Mouse (Mus musculus): ENCODE results near the gene Epha6.

The Epha6 gene

GRCm38 (mm10) chr16:59683434-59683833 is 921.9 kb downstream of the Epha6 start:
- no peak for TF ChIP-seq GATA4 (IDR thresholded peaks at IDR 0.05; ENCODE audit: insufficient replicate concordance, low read length)

GRCm38 (mm10) chr16:59682216-59682891 is 923.0 kb downstream of the Epha6 start:
- TF ChIP-seq GATA4 (IDR thresholded peaks at IDR 0.05; ENCODE audit: insufficient replicate concordance, low read length) = no peak

GRCm38 (mm10) chr16:59666938-59667337 is 938.4 kb downstream of the Epha6 start:
- no peak for TF ChIP-seq GATA4 (IDR thresholded peaks at IDR 0.05; ENCODE audit: insufficient replicate concordance, low read length)

DNA sequence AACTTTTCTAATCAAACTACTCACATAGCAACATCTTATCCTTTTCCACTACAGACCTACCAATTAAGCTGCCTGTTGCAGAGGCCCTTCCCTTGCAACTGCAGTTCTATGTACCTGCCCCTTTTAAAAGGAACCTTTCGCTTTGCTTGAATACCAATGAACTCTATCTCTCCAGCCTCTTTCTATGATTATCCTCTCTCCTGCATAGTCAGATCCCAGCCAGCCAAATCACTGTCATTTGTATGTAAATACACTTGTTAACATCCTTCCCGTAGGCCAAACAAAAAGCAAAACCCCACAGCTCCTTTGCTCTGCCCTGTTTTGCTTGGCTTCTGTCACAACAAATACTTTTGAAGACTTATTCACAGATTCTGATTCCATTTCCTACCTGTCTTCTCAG is 961.6 kb downstream of the Epha6 start:
- no peak for TF ChIP-seq GATA4 (IDR thresholded peaks at IDR 0.05; ENCODE audit: insufficient replicate concordance, low read length)

- TF ChIP-seq GATA4 (IDR thresholded peaks at IDR 0.05; ENCODE audit: insufficient replicate concordance, low read length) = no peak
These were observed 965.3 kb downstream of the Epha6 start for GRCm38 (mm10) chr16:59639985-59640384.

- peak; percentile 13; the same call in 1 of the 2 replicates for TF ChIP-seq GATA4 (IDR thresholded peaks at IDR 0.05; ENCODE audit: insufficient replicate concordance, low read length)
These were observed 966.1 kb downstream of the Epha6 start, which contains the start of gene Arl6 for GRCm38 (mm10) chr16:59639102-59639691. Gene Arl6, minus strand, starts transcription at chr16:59639391.

- no peak for TF ChIP-seq GATA4 (IDR thresholded peaks at IDR 0.05; ENCODE audit: insufficient replicate concordance, low read length)
These were observed 970.7 kb downstream of the Epha6 start for GRCm38 (mm10) chr16:59634598-59634997.

- no peak for TF ChIP-seq GATA4 (IDR thresholded peaks at IDR 0.05; ENCODE audit: insufficient replicate concordance, low read length)
These were observed 983.8 kb downstream of the Epha6 start for GRCm38 (mm10) chr16:59621554-59621953.

- TF ChIP-seq GATA4 (IDR thresholded peaks at IDR 0.05; ENCODE audit: insufficient replicate concordance, low read length) = no peak
These were observed 988.2 kb downstream of the Epha6 start for GRCm38 (mm10) chr16:59617167-59617566.

- no peak for TF ChIP-seq GATA4 (IDR thresholded peaks at IDR 0.05; ENCODE audit: insufficient replicate concordance, low read length)
These were observed 989.7 kb downstream of the Epha6 start for GRCm38 (mm10) chr16:59615675-59616074.

GRCm38 (mm10) chr16:59610750-59611149 is 994.6 kb downstream of the Epha6 start:
- TF ChIP-seq GATA4 (IDR thresholded peaks at IDR 0.05; ENCODE audit: insufficient replicate concordance, low read length) = no peak

GRCm38 (mm10) chr16:59604078-59604781 is 1001.1 kb downstream of the Epha6 start:
- no peak for TF ChIP-seq GATA4 (IDR thresholded peaks at IDR 0.05; ENCODE audit: insufficient replicate concordance, low read length)

All from liver, adult (tissue).